ENCODE assay signal across 31 mouse cellular contexts in the genomic region with DNA sequence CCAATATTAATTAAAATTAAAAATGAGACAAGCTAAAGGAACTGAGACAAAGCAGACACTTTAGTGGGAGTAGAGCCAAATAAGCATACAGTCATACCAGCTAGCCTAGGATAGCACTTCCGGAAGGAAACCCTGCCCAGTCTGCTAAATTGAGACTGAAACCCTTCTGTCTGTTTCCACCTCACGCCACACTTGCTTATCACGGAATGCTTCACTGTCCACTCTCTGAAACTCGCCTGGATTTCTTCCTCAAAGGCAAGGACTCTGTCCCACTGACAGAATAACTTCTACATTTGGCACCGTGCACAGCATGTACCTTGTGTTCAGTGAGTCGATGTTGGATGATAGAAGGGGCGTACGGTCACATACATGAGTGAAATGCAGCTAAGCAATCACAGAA.
DNase-seq lines count a peak whose midpoint lies in the region; ATAC-seq lines count a peak whose summit lies in the region.
"Had no signal": no experiment of that assay in that cellular context is flagged by ENCODE, and none has a peak within 500 bp of the region (broad histone marks: within the 10 kb centered on the region; RNA-seq: fewer than 3 reads in every experiment).

No protein-coding gene starts in this region.

- intact Hi-C loops in heart, postnatal 25 days (cut with DNase I), result loop anchor here (10.0 kb wide), 1 partner anchor 151 kb away; no protein-coding TSS in a partner anchor

- no peak overlapping the region for H3K27ac ChIP-seq in neural tube, embryonic 15.5 days (replicated peaks)
- H3K27ac ChIP-seq in heart, embryonic 16.5 days (ENCODE audit: low read length), result peak overlapping the region; percentile 52; the same call in 1 of the 2 replicates
- H3K27ac ChIP-seq: embryonic facial prominence, embryonic 12.5 days; kidney, embryonic 15.5 days; layer of hippocampus, adult 2 months; limb, embryonic 13.5 days; liver, embryonic 13.5 days; neural tube, embryonic 13.5 days had no signal

- H3K4me3 ChIP-seq in neural tube, embryonic 15.5 days (replicated peaks), result no peak overlapping the region
- no peak overlapping the region for H3K4me3 ChIP-seq in heart, embryonic 16.5 days (ENCODE audit: low read length)
- H3K4me3 ChIP-seq: embryonic facial prominence, embryonic 12.5 days; kidney, embryonic 15.5 days; layer of hippocampus, adult 2 months; limb, embryonic 13.5 days; liver, embryonic 13.5 days; myocyte; neural tube, embryonic 13.5 days had no signal

- H3K36me3 ChIP-seq in neural tube, embryonic 15.5 days, result no peaks in the 10 kb centered on the region
- no peaks in the 10 kb centered on the region for H3K36me3 ChIP-seq in heart, embryonic 16.5 days (ENCODE audit: control insufficient read depth, insufficient read depth)
- H3K36me3 ChIP-seq: embryonic facial prominence, embryonic 12.5 days; kidney, embryonic 15.5 days; limb, embryonic 13.5 days; liver, embryonic 13.5 days; neural tube, embryonic 13.5 days had no signal

- DNase-seq in heart, adult 11 months, result peak; percentile 84
- DNase-seq in heart, postnatal 25 days (ENCODE audit: low spot score), result no peak
- peak; percentile 4 for DNase-seq in neural tube, embryonic 10.5 days (ENCODE audit: extremely low spot score, low spot score)
- no peak for DNase-seq in adrenal gland, adult 8-10 months
- DNase-seq in layer of hippocampus, adult 8-10 months (ENCODE audit: low spot score in 2 of 2), result no peak
- DNase-seq in ovary, postnatal 10 days (ENCODE audit: low spot score), result no peak
- DNase-seq: adrenal gland, postnatal 10 days; cerebellum, adult 8-10 months; cerebellum, postnatal 36 days; gastrocnemius, postnatal 14 days; kidney, adult 18-20 months; kidney, postnatal 36 days; liver, embryonic 13.5 days; lung, adult 18-20 months; right cerebral cortex, postnatal 4 days; thymus, adult 2 months; thymus, postnatal 36 days had no signal

- ATAC-seq in neural tube, embryonic 15.5 days (ENCODE audit: low FRiP score), result no peak
- ATAC-seq in heart, embryonic 16.5 days (replicated peaks; ENCODE audit: extremely low read depth, insufficient read depth, low FRiP score), result peak; percentile 87
- ATAC-seq: forebrain, embryonic 14.5 days; hindbrain, embryonic 16.5 days; lung, postnatal 0 days; midbrain, embryonic 16.5 days had no signal

- H3K4me2 ChIP-seq in neural tube, embryonic 15.5 days, result no peak overlapping the region
- peak overlapping the region; percentile 31 for H3K4me2 ChIP-seq in heart, embryonic 16.5 days (ENCODE audit: low read depth, low read length)
- H3K4me2 ChIP-seq: embryonic facial prominence, embryonic 12.5 days; kidney, embryonic 15.5 days; limb, embryonic 13.5 days; liver, embryonic 13.5 days; midbrain, embryonic 11.5 days; neural tube, embryonic 13.5 days had no signal

- H3K9ac ChIP-seq in neural tube, embryonic 15.5 days (replicated peaks), result no peak overlapping the region
- no peak overlapping the region for H3K9ac ChIP-seq in heart, embryonic 16.5 days (ENCODE audit: low read length)
- H3K9ac ChIP-seq: embryonic facial prominence, embryonic 12.5 days; kidney, embryonic 15.5 days; limb, embryonic 13.5 days; liver, embryonic 13.5 days; neural tube, embryonic 13.5 days had no signal

- WGBS in neural tube, embryonic 15.5 days, result 89% methylated on average over 8 of the region's 8 CpGs
- WGBS in heart, embryonic 16.5 days, result 25% methylated on average over 8 of the region's 8 CpGs

- H3K4me1 ChIP-seq in neural tube, embryonic 15.5 days, result 0 out of 2 replicates have a peak, but pooled peaks cover 3% of the 10 kb centered on the region
- peaks cover 20% of the 10 kb centered on the region for H3K4me1 ChIP-seq in heart, embryonic 16.5 days (ENCODE audit: control insufficient read depth, insufficient read depth, low read length)
- H3K4me1 ChIP-seq: kidney, embryonic 15.5 days; liver, embryonic 13.5 days had no signal

- no peaks in the 10 kb centered on the region for H3K9me3 ChIP-seq in neural tube, embryonic 15.5 days (replicated peaks)
- H3K9me3 ChIP-seq in heart, embryonic 16.5 days (replicated peaks; ENCODE audit: control insufficient read depth, low read length), result no peaks in the 10 kb centered on the region
- H3K9me3 ChIP-seq: embryonic facial prominence, embryonic 12.5 days; kidney, embryonic 15.5 days; limb, embryonic 13.5 days; liver, embryonic 13.5 days; neural tube, embryonic 13.5 days had no signal

- H3K27me3 ChIP-seq in neural tube, embryonic 15.5 days (replicated peaks), result no peaks in the 10 kb centered on the region
- H3K27me3 ChIP-seq in heart, embryonic 16.5 days (ENCODE audit: control insufficient read depth, insufficient read depth, low read length), result no peaks in the 10 kb centered on the region
- H3K27me3 ChIP-seq: CH12.LX; embryonic facial prominence, embryonic 12.5 days; limb, embryonic 13.5 days; liver, embryonic 13.5 days; neural tube, embryonic 13.5 days had no signal

Comparison
In these comparisons a context has a peak if more than half of its experiments do, and no peak if none do; other contexts are left out.
1. DNase-seq: peak in heart, adult 11 months (single experiment) and neural tube, embryonic 10.5 days (single experiment); none in heart, postnatal 25 days (single experiment), adrenal gland, adult 8-10 months (single experiment), layer of hippocampus, adult 8-10 months (0 of 2) and ovary, postnatal 10 days (single experiment).